Mouse (Mus musculus) liver, embryonic 14.5 days (tissue): ENCODE results near the gene Gpr150.

ENCODE experiments used
- CTCF ChIP-seq: IDR thresholded peaks from 2 replicates; pipeline ENCODE4 v1.5.1; 2016; ENCODE audit warnings: antibody characterized with exemption, low read depth, control low read depth
- EP300 ChIP-seq: IDR thresholded peaks from 2 replicates; pipeline ENCODE4 v1.6.1; 2016; ENCODE audit warnings: antibody characterized with exemption, low read depth

DNA sequence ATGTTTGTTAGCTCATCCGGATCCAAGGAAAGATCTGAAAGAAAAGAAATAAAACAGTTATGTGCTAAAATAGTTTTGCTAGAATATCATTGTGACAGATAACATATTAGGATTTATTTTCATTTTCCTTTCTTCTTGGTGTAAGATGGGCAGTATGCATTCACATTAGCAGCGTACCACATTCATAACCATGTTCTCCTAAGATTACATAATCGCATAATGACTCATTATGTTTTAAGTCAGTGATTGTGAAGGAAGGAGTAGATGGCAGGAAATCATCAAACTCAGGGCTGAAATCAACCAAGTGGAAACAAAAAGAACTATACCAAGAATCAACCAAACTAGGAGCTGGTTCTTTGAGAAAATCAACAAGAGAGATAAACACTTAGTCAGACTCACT lies 5.8 kb upstream of the Gpr150 start:
- no peak for TF ChIP-seq CTCF
- no peak for TF ChIP-seq EP300
